Mouse (Mus musculus) liver, embryonic 14.5 days (tissue): ENCODE measurements at regions not wholly inside any gene's neighbourhood (a gene's known extent, or its start where the extent isn't known, plus 50 kb on each side); places are given as distances from the start of the nearest gene placed in this dataset.

Experiments
- CTCF ChIP-seq: IDR thresholded peaks from 2 replicates; pipeline ENCODE4 v1.5.1; 2016; ENCODE audit warnings: antibody characterized with exemption, low read depth, control low read depth
- EP300 ChIP-seq: IDR thresholded peaks from 2 replicates; pipeline ENCODE4 v1.6.1; 2016; ENCODE audit warnings: antibody characterized with exemption, low read depth

- TF ChIP-seq CTCF (no peak), EP300 (no peak)
These were observed 184.2 kb upstream of the Spaca1 start for GRCm38 (mm10) chr4:34234204-34234603.
